Mouse (Mus musculus): ENCODE results near the gene Cbl. TPM values are rescaled to one million over a fixed set of nuclear protein-coding genes. Genes with fewer than 3 reads are reported as not detected.

Cbl gene
- polyA plus RNA-seq (2015; fragmentation: Nextera tagmentation; extraction: Ambion mirVana): 18.6 and 22.9 TPM in 2 replicates

- H3K4me1 ChIP-seq: peaks cover 48% of the 10 kb centered on the region
- H3K4me2 ChIP-seq: peak within 1 kb of the TSS; percentile 66
- no peaks in the 10 kb centered on the region for H3K36me3 ChIP-seq
- peak within 1 kb of the TSS; percentile 97 for H3K9ac ChIP-seq
- no peaks in the 10 kb centered on the region for H3K27me3 ChIP-seq
- under 1% methylated on average over 64 of the region's 76 CpGs for WGBS
- peak; percentile 94 for ATAC-seq (replicated peaks; ENCODE audit: low FRiP score)
- H3K4me3 ChIP-seq (replicated peaks): peak within 1 kb of the TSS; percentile 94
- no peaks in the 10 kb centered on the region for H3K9me3 ChIP-seq (replicated peaks)
- H3K27ac ChIP-seq: peak within 1 kb of the TSS; percentile 96
Observed at GRCm38 (mm10) chr9:44233802-44234478, at the start of gene Cbl. Gene Cbl, minus strand, starts transcription at chr9:44234049.

GRCm38 (mm10) chr9:44283183-44283582 is 49.3 kb upstream of the Cbl start:
- H3K9me3 ChIP-seq (replicated peaks): no peaks in the 10 kb centered on the region
- H3K4me1 ChIP-seq: peaks cover 14% of the 10 kb centered on the region
- H3K4me3 ChIP-seq (replicated peaks): no peak overlapping the region
- H3K9ac ChIP-seq: no peak overlapping the region
- no peak overlapping the region for H3K27ac ChIP-seq
- peaks cover 22% of the 10 kb centered on the region for H3K27me3 ChIP-seq
- ATAC-seq (replicated peaks; ENCODE audit: low FRiP score): no peak
- no peaks in the 10 kb centered on the region for H3K36me3 ChIP-seq
- H3K4me2 ChIP-seq: no peak overlapping the region
- WGBS: 58% methylated on average over 5 of the region's 5 CpGs

- WGBS: 81% methylated on average over 4 of the region's 4 CpGs
- no peak for ATAC-seq (replicated peaks; ENCODE audit: low FRiP score)
- H3K9ac ChIP-seq: no peak overlapping the region
Observed at GRCm38 (mm10) chr9:44269973-44270372, 36.1 kb upstream of the Cbl start.

GRCm38 (mm10) chr9:44269077-44269476 is 35.2 kb upstream of the Cbl start:
- no peak for ATAC-seq (replicated peaks; ENCODE audit: low FRiP score)
- 77% methylated on average over 3 of the region's 3 CpGs for WGBS

More at GRCm38 (mm10) chr9:44269973-44270372, 36.1 kb upstream of the Cbl start:
- no peak overlapping the region for H3K4me3 ChIP-seq (replicated peaks)
- H3K4me1 ChIP-seq: peaks cover 15% of the 10 kb centered on the region
- no peaks in the 10 kb centered on the region for H3K36me3 ChIP-seq
- H3K27ac ChIP-seq: no peak overlapping the region
- no peaks in the 10 kb centered on the region for H3K9me3 ChIP-seq (replicated peaks)
- H3K27me3 ChIP-seq: no peaks in the 10 kb centered on the region
- H3K4me2 ChIP-seq: no peak overlapping the region

GRCm38 (mm10) chr9:44268432-44268831 is 34.6 kb upstream of the Cbl start, which contains the start of gene Nlrx1:
Gene Nlrx1, minus strand, starts transcription at chr9:44268599.
- Histone ChIP-seq H3K9ac (peak within 1 kb of the TSS; percentile 85), H3K9me3 (replicated peaks) (no peaks in the 10 kb centered on the region), H3K36me3 (no peaks in the 10 kb centered on the region), H3K27ac (peak within 1 kb of the TSS; percentile 82), H3K27me3 (no peaks in the 10 kb centered on the region), H3K4me1 (peaks cover 15% of the 10 kb centered on the region), H3K4me3 (replicated peaks) (peak within 1 kb of the TSS; percentile 56), H3K4me2 (peak within 1 kb of the TSS; percentile 89)
- WGBS: 78% methylated on average over 6 of the region's 6 CpGs
- no peak; the same call in 1 of the 2 replicates for ATAC-seq (replicated peaks; ENCODE audit: low FRiP score)

More at GRCm38 (mm10) chr9:44269077-44269476, 35.2 kb upstream of the Cbl start:
- peaks cover 15% of the 10 kb centered on the region for H3K4me1 ChIP-seq
- no peak overlapping the region for H3K27ac ChIP-seq
- H3K9me3 ChIP-seq (replicated peaks): no peaks in the 10 kb centered on the region
- no peaks in the 10 kb centered on the region for H3K27me3 ChIP-seq
- H3K4me3 ChIP-seq (replicated peaks): no peak overlapping the region
- H3K36me3 ChIP-seq: no peaks in the 10 kb centered on the region
- H3K4me2 ChIP-seq: no peak overlapping the region
- H3K9ac ChIP-seq: no peak overlapping the region

- Histone ChIP-seq H3K4me2 (peak overlapping the region; percentile 89), H3K27me3 (no peaks in the 10 kb centered on the region), H3K9me3 (replicated peaks) (no peaks in the 10 kb centered on the region), H3K27ac (peak overlapping the region; percentile 82), H3K4me1 (peaks cover 15% of the 10 kb centered on the region), H3K4me3 (replicated peaks) (peak overlapping the region; percentile 56), H3K9ac (peak overlapping the region; percentile 85), H3K36me3 (no peaks in the 10 kb centered on the region)
- 5% methylated on average over 28 of the region's 28 CpGs for WGBS
- peak; percentile 86 for ATAC-seq (replicated peaks; ENCODE audit: low FRiP score)
Observed at GRCm38 (mm10) chr9:44268027-44268360, 34.1 kb upstream of the Cbl start.

GRCm38 (mm10) chr9:44267319-44268026 is 33.6 kb upstream of the Cbl start:
- H3K27me3 ChIP-seq: no peaks in the 10 kb centered on the region
- peaks cover 15% of the 10 kb centered on the region for H3K4me1 ChIP-seq
- no peaks in the 10 kb centered on the region for H3K9me3 ChIP-seq (replicated peaks)
- H3K36me3 ChIP-seq: 0 out of 2 replicates have a peak, but pooled peaks cover 2% of the 10 kb centered on the region
- H3K9ac ChIP-seq: peak overlapping the region; percentile 85
- peak overlapping the region; percentile 89 for H3K4me2 ChIP-seq
- ATAC-seq (replicated peaks; ENCODE audit: low FRiP score): no peak
- 10% methylated on average over 23 of the region's 23 CpGs for WGBS
- peak overlapping the region; percentile 56 for H3K4me3 ChIP-seq (replicated peaks)
- peak overlapping the region; percentile 82 for H3K27ac ChIP-seq

GRCm38 (mm10) chr9:44266478-44267226 is 32.8 kb upstream of the Cbl start:
- 62% methylated on average over 8 of the region's 8 CpGs for WGBS
- 0 out of 2 replicates have a peak overlapping the region, but pooled peaks have one; percentile 4 for H3K27ac ChIP-seq
- no peaks in the 10 kb centered on the region for H3K9me3 ChIP-seq (replicated peaks)
- no peak overlapping the region; the same call in 1 of the 2 replicates for H3K4me3 ChIP-seq (replicated peaks)
- H3K9ac ChIP-seq: no peak overlapping the region
- H3K4me2 ChIP-seq: peak overlapping the region; percentile 89
- ATAC-seq (replicated peaks; ENCODE audit: low FRiP score): no peak
- H3K4me1 ChIP-seq: peaks cover 15% of the 10 kb centered on the region
- H3K36me3 ChIP-seq: 0 out of 2 replicates have a peak, but pooled peaks cover 2% of the 10 kb centered on the region
- H3K27me3 ChIP-seq: no peaks in the 10 kb centered on the region

GRCm38 (mm10) chr9:44261388-44261787 is 27.5 kb upstream of the Cbl start:
- Histone ChIP-seq H3K4me2 (no peak overlapping the region), H3K9me3 (replicated peaks) (no peaks in the 10 kb centered on the region), H3K4me1 (no peaks in the 10 kb centered on the region), H3K4me3 (replicated peaks) (no peak overlapping the region), H3K36me3 (0 out of 2 replicates have a peak, but pooled peaks cover 2% of the 10 kb centered on the region), H3K27me3 (no peaks in the 10 kb centered on the region), H3K9ac (no peak overlapping the region), H3K27ac (no peak overlapping the region)
- 82% methylated on average over 14 of the region's 14 CpGs for WGBS
- ATAC-seq (replicated peaks; ENCODE audit: low FRiP score): no peak

- Histone ChIP-seq H3K4me1 (peaks cover 12% of the 10 kb centered on the region), H3K4me2 (no peak overlapping the region), H3K36me3 (0 out of 2 replicates have a peak, but pooled peaks cover 2% of the 10 kb centered on the region), H3K9me3 (replicated peaks) (no peaks in the 10 kb centered on the region), H3K27ac (no peak overlapping the region), H3K9ac (no peak overlapping the region), H3K27me3 (no peaks in the 10 kb centered on the region), H3K4me3 (replicated peaks) (no peak overlapping the region)
- 86% methylated on average over 10 of the region's 10 CpGs for WGBS
- no peak for ATAC-seq (replicated peaks; ENCODE audit: low FRiP score)
Observed at GRCm38 (mm10) chr9:44259014-44259413, 25.2 kb upstream of the Cbl start.

GRCm38 (mm10) chr9:44256213-44256612 is 22.4 kb upstream of the Cbl start:
- Histone ChIP-seq H3K4me1 (peaks cover 27% of the 10 kb centered on the region), H3K36me3 (no peaks in the 10 kb centered on the region), H3K4me2 (no peak overlapping the region), H3K27me3 (no peaks in the 10 kb centered on the region), H3K9ac (no peak overlapping the region), H3K27ac (no peak overlapping the region), H3K9me3 (replicated peaks) (no peaks in the 10 kb centered on the region), H3K4me3 (replicated peaks) (no peak overlapping the region)
- no peak for ATAC-seq (replicated peaks; ENCODE audit: low FRiP score)
- WGBS: 83% methylated on average over 8 of the region's 8 CpGs

GRCm38 (mm10) chr9:44255136-44255521 is 21.3 kb upstream of the Cbl start:
- 77% methylated on average over 6 of the region's 6 CpGs for WGBS
- Histone ChIP-seq H3K4me1 (peaks cover 38% of the 10 kb centered on the region), H3K9ac (no peak overlapping the region), H3K27ac (no peak overlapping the region), H3K4me3 (replicated peaks) (no peak overlapping the region), H3K4me2 (no peak overlapping the region), H3K27me3 (no peaks in the 10 kb centered on the region), H3K9me3 (replicated peaks) (no peaks in the 10 kb centered on the region), H3K36me3 (no peaks in the 10 kb centered on the region)
- ATAC-seq (replicated peaks; ENCODE audit: low FRiP score): no peak

Data from kidney, embryonic 15.5 days (tissue).